Mouse (Mus musculus) midbrain, postnatal 0 days (tissue): ENCODE results near the gene 1700069L16Rik. TPM values are rescaled to one million over a fixed set of nuclear protein-coding genes. Genes with fewer than 3 reads are reported as not detected.
A peak's percentile ranks its signal among the peaks of the same experiment; 100 is the strongest.

Experiments
- ATAC-seq: fragments of 200-750 bp; cut with Nextera tagmentation; 2 replicates; pipeline ENCODE4 v1.8.0; 2017; ENCODE audit warnings: moderate number of reproducible peaks, mild to moderate bottlenecking, moderate TSS enrichment, moderate library complexity; ENCODE audit not compliant: low FRiP score
- DNase-seq: peaks from one replicate; pipeline ENCODE4 v3.0.0-alpha.2; 2015; ENCODE audit warnings: low spot score
- H3K27ac ChIP-seq: fragments of 300-500 bp; sonication (generic); 2 replicates; pipeline ENCODE4 v1.5.1; 2014; ENCODE audit warnings: low read depth, mild to moderate bottlenecking, low read length, mixed read lengths
- H3K27me3 ChIP-seq: fragments of 300-500 bp; sonication (generic); 2 replicates; pipeline ENCODE4 v1.6.1; 2014; ENCODE audit warnings: low read length, control low read depth, mixed read lengths; ENCODE audit not compliant: insufficient read depth
- H3K36me3 ChIP-seq: fragments of 300-500 bp; sonication (generic); 2 replicates; pipeline ENCODE4 v1.6.1; 2014; ENCODE audit warnings: low read length, control low read depth, mixed read lengths; ENCODE audit not compliant: insufficient read depth
- H3K4me1 ChIP-seq: fragments of 300-500 bp; sonication (generic); 2 replicates; pipeline ENCODE4 v1.6.1; 2014; ENCODE audit warnings: mild to moderate bottlenecking, control low read depth, antibody characterized with exemption, low read length, mixed read lengths; ENCODE audit not compliant: insufficient read depth
- H3K4me2 ChIP-seq: fragments of 300-500 bp; sonication (generic); 2 replicates; pipeline ENCODE4 v1.6.1; 2014; ENCODE audit warnings: low read depth, mild to moderate bottlenecking, low read length, mixed read lengths; ENCODE audit not compliant: poor library complexity, severe bottlenecking
- H3K4me3 ChIP-seq: fragments of 300-500 bp; sonication (generic); 2 replicates; pipeline ENCODE4 v1.5.1; 2014; ENCODE audit warnings: low read depth, mild to moderate bottlenecking, low read length, moderate library complexity
- H3K9ac ChIP-seq: fragments of 300-500 bp; sonication (generic); replicated peaks from 2 replicates; pipeline ENCODE4 v1.6.1; 2014; ENCODE audit warnings: mild to moderate bottlenecking, low read length, moderate library complexity, mixed read lengths; ENCODE audit not compliant: poor library complexity, severe bottlenecking
- H3K9me3 ChIP-seq: fragments of 300-500 bp; sonication (generic); 2 replicates; pipeline ENCODE4 v1.6.1; 2016; ENCODE audit warnings: low read length, control low read depth
- CTCF ChIP-seq: IDR thresholded peaks from 2 replicates; pipeline ENCODE4 v1.5.1; 2016; ENCODE audit warnings: antibody characterized with exemption, mild to moderate bottlenecking
- WGBS: fragments of 180-500 bp; shearing (Covaris S2); extraction: QIAGEN DNeasy Blood & Tissue Kit; methylation state at CpG from one replicate; pipeline ENCODE4 v1.1.7; 2014; 5-methylcytosine and 5-hydroxymethylcytosine counted together
- polyA plus RNA-seq: library from polyadenylated mRNA; unstranded; fragments of >200 nt; fragmentation: Nextera tagmentation; extraction: Ambion mirVana; gene quantifications from 2 replicates; pipeline ENCODE4 v1.2.1, GENCODE M21; 2015
- total RNA-seq: library from RNA; depleted of rRNA; stranded (reverse); fragments of >200 nt; gene quantifications from 2 replicates; pipeline ENCODE4 v1.2.3, GENCODE M21; 2014

Gene 1700069L16Rik
- total and polyA plus RNA-seq, 2 experiments from 2014 or later, result not detected

GRCm38 (mm10) chr5:113690069-113690548, 34.5 kb downstream of the 1700069L16Rik start:
- ATAC-seq, result peak; percentile 60

GRCm38 (mm10) chr5:113687514-113687913, 37.1 kb downstream of the 1700069L16Rik start:
- TF ChIP-seq CTCF, result no peak
- H3K27ac ChIP-seq, result no peak overlapping the region
- H3K9me3 ChIP-seq, result no peaks in the 10 kb centered on the region
- ATAC-seq, result no peak
- no peak overlapping the region for H3K9ac ChIP-seq
- WGBS, result 86% methylated on average over 5 of the region's 5 CpGs
- no peaks in the 10 kb centered on the region for H3K27me3 ChIP-seq
- no peaks in the 10 kb centered on the region for H3K4me1 ChIP-seq
- no peak overlapping the region for H3K4me2 ChIP-seq
- no peak overlapping the region for H3K4me3 ChIP-seq
- DNase-seq, result no peak
- H3K36me3 ChIP-seq, result no peaks in the 10 kb centered on the region

More at GRCm38 (mm10) chr5:113690069-113690548, 34.5 kb downstream of the 1700069L16Rik start:
- H3K4me3 ChIP-seq, result no peak overlapping the region
- WGBS, result 28% methylated on average over 15 of the region's 15 CpGs
- peak; percentile 86 for DNase-seq
- no peaks in the 10 kb centered on the region for H3K36me3 ChIP-seq
- H3K4me1 ChIP-seq, result peaks cover 11% of the 10 kb centered on the region; the same call in 1 of the 2 replicates
- H3K9me3 ChIP-seq, result no peaks in the 10 kb centered on the region
- peak overlapping the region; percentile 18 for H3K4me2 ChIP-seq
- H3K9ac ChIP-seq, result no peak overlapping the region
- no peak for TF ChIP-seq CTCF
- 0 out of 2 replicates have a peak overlapping the region, but pooled peaks have one; percentile 47 for H3K27ac ChIP-seq
- no peaks in the 10 kb centered on the region for H3K27me3 ChIP-seq

GRCm38 (mm10) chr5:113685471-113685870, 39.1 kb downstream of the 1700069L16Rik start:
- TF ChIP-seq CTCF, result peak; percentile 31
- ATAC-seq (no peak), DNase-seq (no peak)

DNA sequence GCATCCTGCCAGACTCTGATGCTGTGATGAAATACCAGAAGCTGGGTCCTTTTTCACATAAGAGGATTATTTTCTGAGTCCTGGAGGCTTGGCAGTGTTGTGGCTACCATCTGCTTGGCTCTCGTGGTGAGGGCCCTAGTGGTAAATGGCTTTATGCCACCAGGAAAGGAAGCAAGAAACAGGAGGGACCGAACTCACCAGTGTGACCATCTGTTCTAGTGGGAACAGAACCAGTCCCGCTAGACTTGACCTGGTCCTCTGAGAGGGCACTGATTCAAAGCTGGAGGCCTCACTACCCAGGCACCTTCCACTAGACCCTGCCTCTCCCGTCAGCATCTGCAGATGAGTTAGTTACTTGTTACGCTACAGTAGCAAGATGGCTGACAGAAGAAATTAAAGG, 41.3 kb downstream of the 1700069L16Rik start:
- Histone ChIP-seq H3K4me3 (no peak overlapping the region), H3K4me2 (no peak overlapping the region), H3K9me3 (no peaks in the 10 kb centered on the region), H3K27me3 (no peaks in the 10 kb centered on the region), H3K27ac (no peak overlapping the region), H3K9ac (no peak overlapping the region), H3K36me3 (no peaks in the 10 kb centered on the region), H3K4me1 (no peaks in the 10 kb centered on the region)
- DNase-seq (no peak), ATAC-seq (no peak)
- 53% methylated on average over 5 of the region's 5 CpGs for WGBS
- TF ChIP-seq CTCF, result no peak

More at GRCm38 (mm10) chr5:113685471-113685870, 39.1 kb downstream of the 1700069L16Rik start:
- Histone ChIP-seq H3K9ac (no peak overlapping the region), H3K27ac (no peak overlapping the region), H3K4me2 (no peak overlapping the region), H3K4me1 (no peaks in the 10 kb centered on the region), H3K27me3 (no peaks in the 10 kb centered on the region), H3K36me3 (no peaks in the 10 kb centered on the region), H3K4me3 (no peak overlapping the region), H3K9me3 (no peaks in the 10 kb centered on the region)
- WGBS, result 65% methylated on average over 5 of the region's 5 CpGs

DNA sequence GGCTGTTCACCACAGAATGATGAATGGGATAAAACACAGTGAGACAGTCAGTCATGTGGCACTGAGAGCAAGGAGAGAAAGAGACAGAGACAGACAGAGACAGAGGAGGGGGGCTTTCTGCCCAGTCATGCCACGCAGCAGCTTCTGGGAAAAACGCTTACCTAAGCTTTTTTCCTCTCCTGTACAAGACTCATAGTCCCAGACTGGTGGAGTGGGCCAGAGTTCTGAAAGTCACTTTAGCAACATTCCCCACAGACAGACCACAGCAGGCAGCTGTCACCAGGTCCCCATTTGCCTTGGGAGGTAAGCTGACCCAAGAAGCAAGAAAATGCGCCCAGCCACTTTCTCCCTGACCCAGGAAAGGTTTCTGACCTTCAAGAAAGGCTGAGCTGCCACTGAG, 42.1 kb downstream of the 1700069L16Rik start:
- Histone ChIP-seq H3K36me3 (no peaks in the 10 kb centered on the region), H3K27ac (no peak overlapping the region), H3K4me3 (no peak overlapping the region), H3K4me2 (no peak overlapping the region), H3K4me1 (no peaks in the 10 kb centered on the region), H3K27me3 (no peaks in the 10 kb centered on the region), H3K9me3 (no peaks in the 10 kb centered on the region), H3K9ac (no peak overlapping the region)
- 79% methylated on average over 3 of the region's 3 CpGs for WGBS
- ATAC-seq, result no peak
- DNase-seq, result no peak
- TF ChIP-seq CTCF, result no peak

DNA sequence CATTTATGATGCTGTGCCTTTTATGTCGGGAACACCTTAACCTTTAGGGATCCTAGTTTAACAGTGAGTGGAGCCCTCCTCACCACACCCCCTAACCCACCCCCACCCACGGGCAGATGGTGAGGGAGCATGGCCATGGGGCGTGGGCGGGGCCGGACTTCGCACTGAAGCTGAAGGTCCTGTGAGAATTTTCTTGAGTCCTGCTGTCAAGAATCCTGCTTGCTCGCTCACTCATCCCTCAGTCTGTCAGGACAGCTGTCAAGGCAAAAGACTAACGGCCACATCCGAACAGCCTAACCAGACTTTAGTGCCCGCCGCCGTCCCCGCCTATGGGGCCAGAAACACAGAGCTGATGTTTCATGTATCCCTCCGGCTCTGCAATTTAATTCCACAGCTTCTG, 43.4 kb downstream of the 1700069L16Rik start:
- Histone ChIP-seq H3K27me3 (no peaks in the 10 kb centered on the region), H3K4me3 (no peak overlapping the region), H3K9ac (no peak overlapping the region), H3K4me2 (no peak overlapping the region), H3K4me1 (no peaks in the 10 kb centered on the region), H3K27ac (no peak overlapping the region), H3K9me3 (no peaks in the 10 kb centered on the region), H3K36me3 (no peaks in the 10 kb centered on the region)
- TF ChIP-seq CTCF, result no peak
- DNase-seq (no peak), ATAC-seq (no peak)
- 75% methylated on average over 14 of the region's 14 CpGs for WGBS
